Mouse (Mus musculus) lung, postnatal 0 days (tissue): Measurements from ENCODE around the gene Gpc6.

Experiments used
- CTCF ChIP-seq: IDR thresholded peaks from 2 replicates; pipeline ENCODE4 v1.5.1; 2016; ENCODE audit warnings: antibody characterized with exemption, mild to moderate bottlenecking
- EP300 ChIP-seq: IDR thresholded peaks from 2 replicates; pipeline ENCODE4 v1.6.1; 2016; ENCODE audit warnings: antibody characterized with exemption, mild to moderate bottlenecking, control low read depth

DNA sequence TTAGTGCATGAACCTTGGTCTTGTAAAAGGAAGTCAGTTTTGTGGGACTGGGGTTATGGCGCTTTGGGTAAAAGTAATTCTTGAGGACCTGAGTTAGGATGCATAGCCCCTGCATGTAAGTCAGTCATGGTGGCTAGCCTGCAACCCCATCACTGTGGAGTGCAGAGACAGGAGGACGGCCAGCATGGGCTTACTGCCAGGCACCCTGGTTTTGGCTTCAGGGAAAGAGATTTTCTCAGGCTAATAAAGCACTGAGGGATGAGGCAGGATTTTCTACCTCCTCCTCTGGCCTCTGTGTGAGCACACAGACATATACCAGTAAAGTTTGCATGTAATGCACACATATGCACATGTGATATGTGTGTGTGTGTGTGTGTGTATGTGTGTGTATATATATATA, 883.2 kb downstream of the Gpc6 start:
- TF ChIP-seq CTCF (no peak), EP300 (no peak)
